Mouse (Mus musculus): ENCODE results near the gene Dbf4.

Dbf4 gene

GRCm38 (mm10) chr5:8367614-8368327 is 54.7 kb downstream of the Dbf4 start, which contains the start of gene Adam22:
Gene Adam22 (minus strand): TSS chr5:8368160.
- in situ Hi-C loops (cut with MboI): no loop called here

- in situ Hi-C loops (cut with MboI): no loop called here
Measured at GRCm38 (mm10) chr5:8366771-8367613, 55.5 kb downstream of the Dbf4 start.

GRCm38 (mm10) chr5:8362361-8362760 is 60.2 kb downstream of the Dbf4 start:
- in situ Hi-C loops (cut with MboI): no loop called here

GRCm38 (mm10) chr5:8357677-8358076 is 64.8 kb downstream of the Dbf4 start:
- in situ Hi-C loops (cut with MboI): no loop called here

GRCm38 (mm10) chr5:8356885-8357651 is 65.4 kb downstream of the Dbf4 start:
- in situ Hi-C loops (cut with MboI): no loop called here

- in situ Hi-C loops (cut with MboI): no loop called here
Measured at GRCm38 (mm10) chr5:8356326-8356725, 66.2 kb downstream of the Dbf4 start.

GRCm38 (mm10) chr5:8349557-8349956 is 73.0 kb downstream of the Dbf4 start:
- in situ Hi-C loops (cut with MboI): no loop called here
